Mouse (Mus musculus) stomach, embryonic 15.5 days (tissue): Measurements from ENCODE around the gene Reg4. TPM values are rescaled to one million over a fixed set of nuclear protein-coding genes. Genes with fewer than 3 reads are reported as not detected.

Source experiments
- ATAC-seq: fragments of 200-750 bp; cut with Nextera tagmentation; 2 replicates; pipeline ENCODE4 v1.8.0; 2017; ENCODE audit warnings: low read depth, moderate number of reproducible peaks, moderate TSS enrichment; ENCODE audit not compliant: insufficient read depth, low FRiP score
- H3K27ac ChIP-seq: fragments of 300-500 bp; sonication (generic); 2 replicates; pipeline ENCODE4 v1.5.1; 2015; ENCODE audit warnings: mild to moderate bottlenecking, inconsistent platforms
- H3K27me3 ChIP-seq: fragments of 300-500 bp; sonication (generic); replicated peaks from 2 replicates; pipeline ENCODE4 v1.6.1; 2015; ENCODE audit warnings: inconsistent platforms
- H3K36me3 ChIP-seq: fragments of 300-500 bp; sonication (generic); 2 replicates; pipeline ENCODE4 v1.6.1; 2015; ENCODE audit warnings: inconsistent platforms
- H3K4me1 ChIP-seq: fragments of 300-500 bp; sonication (generic); 2 replicates; pipeline ENCODE4 v1.6.1; 2015; ENCODE audit warnings: inconsistent platforms
- H3K4me2 ChIP-seq: fragments of 300-500 bp; sonication (generic); 2 replicates; pipeline ENCODE4 v1.6.1; 2015; ENCODE audit warnings: mild to moderate bottlenecking, inconsistent platforms
- H3K4me3 ChIP-seq: fragments of 300-500 bp; sonication (generic); replicated peaks from 2 replicates; pipeline ENCODE4 v1.5.1; 2015; ENCODE audit warnings: inconsistent platforms
- H3K9ac ChIP-seq: fragments of 300-500 bp; sonication (generic); 2 replicates; pipeline ENCODE4 v1.6.1; 2015; ENCODE audit warnings: inconsistent platforms
- H3K9me3 ChIP-seq: fragments of 300-500 bp; sonication (generic); 2 replicates; pipeline ENCODE4 v1.6.1; 2016; ENCODE audit warnings: inconsistent platforms
- WGBS: fragments of 180-500 bp; shearing (Covaris S2); methylation state at CpG from one replicate; pipeline ENCODE4 v1.1.7; 2015; 5-methylcytosine and 5-hydroxymethylcytosine counted together
- polyA plus RNA-seq: library from polyadenylated mRNA; unstranded; fragments of >200 nt; fragmentation: Nextera tagmentation; extraction: Ambion mirVana; gene quantifications from 2 replicates; pipeline ENCODE4 v1.2.1, GENCODE M21; 2015

The Reg4 gene
- 0.81 and 1.3 TPM in 2 replicates for polyA plus RNA-seq

GRCm38 (mm10) chr3:98221856-98222255 is at the start of gene Reg4:
TSS of gene Reg4 (plus strand) at chr3:98222156.
- H3K27ac ChIP-seq, result no peak within 1 kb of the TSS
- H3K27me3 ChIP-seq, result no peaks in the 10 kb centered on the region
- H3K9ac ChIP-seq, result no peak within 1 kb of the TSS
- no peak for ATAC-seq
- H3K9me3 ChIP-seq, result no peaks in the 10 kb centered on the region
- no peak within 1 kb of the TSS for H3K4me2 ChIP-seq
- no peak within 1 kb of the TSS for H3K4me3 ChIP-seq
- H3K36me3 ChIP-seq, result no peaks in the 10 kb centered on the region
- peaks cover 10% of the 10 kb centered on the region; the same call in 1 of the 2 replicates for H3K4me1 ChIP-seq
- 68% methylated on average over 8 of the region's 8 CpGs for WGBS

GRCm38 (mm10) chr3:98178340-98178739 is 43.6 kb upstream of the Reg4 start:
- Histone ChIP-seq H3K4me3 (no peak overlapping the region), H3K4me1 (no peaks in the 10 kb centered on the region), H3K36me3 (no peaks in the 10 kb centered on the region), H3K27me3 (no peaks in the 10 kb centered on the region), H3K9me3 (no peaks in the 10 kb centered on the region), H3K4me2 (no peak overlapping the region), H3K9ac (no peak overlapping the region), H3K27ac (no peak overlapping the region)
- 80% methylated on average over 4 of the region's 4 CpGs for WGBS
- ATAC-seq, result no peak

- Histone ChIP-seq H3K4me2 (no peak overlapping the region), H3K27me3 (no peaks in the 10 kb centered on the region), H3K27ac (no peak overlapping the region), H3K4me3 (no peak overlapping the region), H3K9me3 (no peaks in the 10 kb centered on the region), H3K4me1 (no peaks in the 10 kb centered on the region), H3K9ac (no peak overlapping the region), H3K36me3 (no peaks in the 10 kb centered on the region)
- ATAC-seq, result no peak; the same call in 1 of the 2 replicates
- WGBS, result 24% methylated on average over 7 of the region's 7 CpGs
Measured at GRCm38 (mm10) chr3:98180805-98181204, 41.2 kb upstream of the Reg4 start.

- Histone ChIP-seq H3K4me2 (no peak overlapping the region), H3K9me3 (no peaks in the 10 kb centered on the region), H3K36me3 (no peaks in the 10 kb centered on the region), H3K27me3 (no peaks in the 10 kb centered on the region), H3K27ac (no peak overlapping the region), H3K9ac (no peak overlapping the region), H3K4me1 (no peaks in the 10 kb centered on the region), H3K4me3 (no peak overlapping the region)
- no peak for ATAC-seq
- WGBS, result 54% methylated on average over 10 of the region's 10 CpGs
Measured at GRCm38 (mm10) chr3:98185163-98185714, 36.7 kb upstream of the Reg4 start.

- 78% methylated on average over 3 of the region's 3 CpGs for WGBS
- Histone ChIP-seq H3K4me2 (no peak overlapping the region), H3K36me3 (no peaks in the 10 kb centered on the region), H3K9me3 (no peaks in the 10 kb centered on the region), H3K9ac (no peak overlapping the region), H3K27ac (no peak overlapping the region), H3K4me3 (no peak overlapping the region), H3K27me3 (no peaks in the 10 kb centered on the region), H3K4me1 (no peaks in the 10 kb centered on the region)
- ATAC-seq, result no peak
Measured at GRCm38 (mm10) chr3:98187777-98188176, 34.2 kb upstream of the Reg4 start.

GRCm38 (mm10) chr3:98197711-98198532 is 24.0 kb upstream of the Reg4 start:
- 22% methylated on average over 9 of the region's 9 CpGs for WGBS
- Histone ChIP-seq H3K9me3 (no peaks in the 10 kb centered on the region), H3K27me3 (no peaks in the 10 kb centered on the region), H3K9ac (no peak overlapping the region), H3K4me2 (no peak overlapping the region), H3K27ac (no peak overlapping the region), H3K4me1 (0 out of 2 replicates have a peak, but pooled peaks cover 3% of the 10 kb centered on the region), H3K4me3 (no peak overlapping the region), H3K36me3 (no peaks in the 10 kb centered on the region)
- ATAC-seq, result peak; percentile 77

GRCm38 (mm10) chr3:98199747-98200146 is 22.2 kb upstream of the Reg4 start:
- H3K4me3 ChIP-seq, result no peak overlapping the region
- no peak for ATAC-seq
- 64% methylated on average over 5 of the region's 5 CpGs for WGBS

GRCm38 (mm10) chr3:98203282-98203681 is 18.7 kb upstream of the Reg4 start:
- H3K4me1 ChIP-seq, result 0 out of 2 replicates have a peak, but pooled peaks cover 3% of the 10 kb centered on the region
- H3K9ac ChIP-seq, result no peak overlapping the region
- no peak overlapping the region for H3K4me3 ChIP-seq
- no peak for ATAC-seq
- no peak overlapping the region for H3K4me2 ChIP-seq
- no peaks in the 10 kb centered on the region for H3K36me3 ChIP-seq
- H3K27me3 ChIP-seq, result no peaks in the 10 kb centered on the region
- WGBS, result 42% methylated on average over 5 of the region's 5 CpGs
- H3K9me3 ChIP-seq, result no peaks in the 10 kb centered on the region
- no peak overlapping the region for H3K27ac ChIP-seq

More at GRCm38 (mm10) chr3:98199747-98200146, 22.2 kb upstream of the Reg4 start:
- Histone ChIP-seq H3K9me3 (no peaks in the 10 kb centered on the region), H3K4me2 (no peak overlapping the region), H3K27ac (no peak overlapping the region), H3K36me3 (no peaks in the 10 kb centered on the region), H3K27me3 (no peaks in the 10 kb centered on the region), H3K9ac (no peak overlapping the region), H3K4me1 (0 out of 2 replicates have a peak, but pooled peaks cover 3% of the 10 kb centered on the region)

GRCm38 (mm10) chr3:98206977-98207376 is 15.0 kb upstream of the Reg4 start:
- H3K27ac ChIP-seq, result no peak overlapping the region
- 13% methylated on average over 3 of the region's 3 CpGs for WGBS
- no peak for ATAC-seq

GRCm38 (mm10) chr3:98209161-98209560 is 12.8 kb upstream of the Reg4 start:
- Histone ChIP-seq H3K4me1 (peaks cover 7% of the 10 kb centered on the region; the same call in 1 of the 2 replicates), H3K27me3 (no peaks in the 10 kb centered on the region), H3K9me3 (no peaks in the 10 kb centered on the region), H3K4me3 (no peak overlapping the region), H3K4me2 (no peak overlapping the region), H3K27ac (no peak overlapping the region), H3K36me3 (no peaks in the 10 kb centered on the region), H3K9ac (no peak overlapping the region)
- no peak for ATAC-seq
- WGBS, result 74% methylated on average over 4 of the region's 4 CpGs

More at GRCm38 (mm10) chr3:98206977-98207376, 15.0 kb upstream of the Reg4 start:
- Histone ChIP-seq H3K4me3 (no peak overlapping the region), H3K9ac (no peak overlapping the region), H3K4me2 (no peak overlapping the region), H3K27me3 (no peaks in the 10 kb centered on the region), H3K4me1 (0 out of 2 replicates have a peak, but pooled peaks cover 3% of the 10 kb centered on the region), H3K36me3 (no peaks in the 10 kb centered on the region), H3K9me3 (no peaks in the 10 kb centered on the region)

- Histone ChIP-seq H3K9me3 (no peaks in the 10 kb centered on the region), H3K4me2 (no peak overlapping the region), H3K27ac (0 out of 2 replicates have a peak overlapping the region, but pooled peaks have one; percentile 3), H3K27me3 (no peaks in the 10 kb centered on the region), H3K9ac (no peak overlapping the region), H3K4me3 (no peak overlapping the region), H3K36me3 (no peaks in the 10 kb centered on the region), H3K4me1 (peaks cover 7% of the 10 kb centered on the region; the same call in 1 of the 2 replicates)
- no peak for ATAC-seq
- WGBS, result 35% methylated on average over 10 of the region's 10 CpGs
Measured at GRCm38 (mm10) chr3:98210860-98211259, 11.1 kb upstream of the Reg4 start.
